Mouse (Mus musculus): Measurements from ENCODE around the gene Rsbn1l. TPM values are rescaled to one million over a fixed set of nuclear protein-coding genes. Genes with fewer than 3 reads are reported as not detected.
A peak's percentile ranks its signal among the peaks of the same experiment; 100 is the strongest.

Rsbn1l gene
- polyA plus RNA-seq, 1 experiment from 2014 or later = 5.6 TPM

DNA sequence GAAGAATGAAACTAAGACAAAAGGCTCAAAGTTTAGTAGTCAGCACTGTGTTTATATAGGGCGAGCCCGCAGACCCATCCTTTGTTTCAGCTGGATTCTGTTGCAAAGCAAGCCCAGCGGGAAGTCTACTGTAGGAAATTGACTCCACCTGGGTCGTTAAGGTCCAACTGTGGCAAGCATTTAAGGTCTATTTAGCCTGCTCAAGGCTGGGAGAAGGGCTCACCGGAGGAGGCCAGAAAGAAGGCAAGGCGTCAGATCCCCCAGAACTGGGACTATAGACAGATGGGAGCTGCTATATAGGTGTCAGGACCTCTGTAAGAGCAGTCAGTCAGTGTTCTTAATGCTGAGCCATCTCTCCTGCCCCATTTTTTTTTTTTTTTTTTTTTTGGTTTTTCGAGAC is 17.8 kb upstream of the Rsbn1l start:
- no peak for ATAC-seq (ENCODE audit: low FRiP score)

DNA sequence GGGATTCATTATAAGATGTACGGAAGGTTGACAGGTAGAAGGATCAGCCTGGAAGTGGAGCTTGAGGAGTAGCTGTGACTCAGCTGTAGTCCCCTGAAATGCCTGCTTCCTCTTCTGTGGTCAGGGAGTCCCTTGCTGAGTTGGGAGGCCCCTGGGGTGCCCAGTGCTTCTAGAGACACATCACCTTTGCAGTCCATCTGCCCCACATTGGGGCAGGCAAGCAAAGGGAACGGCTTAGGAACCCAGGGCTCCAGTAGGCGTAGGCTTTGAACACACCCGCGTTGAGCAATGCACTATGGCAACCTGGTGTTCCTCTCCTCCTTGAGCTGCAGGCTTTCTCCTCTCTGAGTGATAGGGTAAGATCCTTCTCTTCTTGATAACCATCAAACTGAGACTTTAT is 16.9 kb upstream of the Rsbn1l start:
- Histone ChIP-seq H3K27me3 (ENCODE audit: control insufficient read depth, insufficient read depth, low read length) (no peaks in the 10 kb centered on the region), H3K4me1 (replicated peaks; ENCODE audit: control insufficient read depth, insufficient read depth, low read length) (no peaks in the 10 kb centered on the region), H3K4me2 (replicated peaks) (no peak overlapping the region), H3K9me3 (ENCODE audit: control insufficient read depth, low read length) (no peaks in the 10 kb centered on the region), H3K27ac (no peak overlapping the region), H3K4me3 (replicated peaks; ENCODE audit: low read length) (no peak overlapping the region), H3K36me3 (replicated peaks; ENCODE audit: control insufficient read depth, insufficient read depth) (no peaks in the 10 kb centered on the region), H3K9ac (no peak overlapping the region)
- DNase-seq (ENCODE audit: low spot score) (no peak), ATAC-seq (ENCODE audit: low FRiP score) (no peak)
- WGBS = 55% methylated on average over 5 of the region's 5 CpGs

More for the DNA sequence above, 17.8 kb upstream of the Rsbn1l start:
- H3K4me3 ChIP-seq (replicated peaks; ENCODE audit: low read length) = no peak overlapping the region
- DNase-seq (ENCODE audit: low spot score) = no peak
- no peaks in the 10 kb centered on the region for H3K9me3 ChIP-seq (ENCODE audit: control insufficient read depth, low read length)
- no peak overlapping the region for H3K27ac ChIP-seq
- no peaks in the 10 kb centered on the region for H3K27me3 ChIP-seq (ENCODE audit: control insufficient read depth, insufficient read depth, low read length)
- H3K4me1 ChIP-seq (replicated peaks; ENCODE audit: control insufficient read depth, insufficient read depth, low read length) = no peaks in the 10 kb centered on the region
- H3K36me3 ChIP-seq (replicated peaks; ENCODE audit: control insufficient read depth, insufficient read depth) = no peaks in the 10 kb centered on the region
- no peak overlapping the region for H3K9ac ChIP-seq
- WGBS = 12% methylated on average over 6 of the region's 7 CpGs
- no peak overlapping the region for H3K4me2 ChIP-seq (replicated peaks)

GRCm38 (mm10) chr5:20968963-20969362 is 12.8 kb upstream of the Rsbn1l start:
- no peaks in the 10 kb centered on the region for H3K4me1 ChIP-seq (replicated peaks; ENCODE audit: control insufficient read depth, insufficient read depth, low read length)
- H3K36me3 ChIP-seq (replicated peaks; ENCODE audit: control insufficient read depth, insufficient read depth) = no peaks in the 10 kb centered on the region
- H3K27me3 ChIP-seq (ENCODE audit: control insufficient read depth, insufficient read depth, low read length) = no peaks in the 10 kb centered on the region
- no peak overlapping the region for H3K27ac ChIP-seq
- H3K9ac ChIP-seq = no peak overlapping the region
- 65% methylated on average over 9 of the region's 9 CpGs for WGBS
- DNase-seq (ENCODE audit: low spot score) = no peak
- no peaks in the 10 kb centered on the region for H3K9me3 ChIP-seq (ENCODE audit: control insufficient read depth, low read length)
- H3K4me2 ChIP-seq (replicated peaks) = no peak overlapping the region
- H3K4me3 ChIP-seq (replicated peaks; ENCODE audit: low read length) = no peak overlapping the region
- no peak for ATAC-seq (ENCODE audit: low FRiP score)

DNA sequence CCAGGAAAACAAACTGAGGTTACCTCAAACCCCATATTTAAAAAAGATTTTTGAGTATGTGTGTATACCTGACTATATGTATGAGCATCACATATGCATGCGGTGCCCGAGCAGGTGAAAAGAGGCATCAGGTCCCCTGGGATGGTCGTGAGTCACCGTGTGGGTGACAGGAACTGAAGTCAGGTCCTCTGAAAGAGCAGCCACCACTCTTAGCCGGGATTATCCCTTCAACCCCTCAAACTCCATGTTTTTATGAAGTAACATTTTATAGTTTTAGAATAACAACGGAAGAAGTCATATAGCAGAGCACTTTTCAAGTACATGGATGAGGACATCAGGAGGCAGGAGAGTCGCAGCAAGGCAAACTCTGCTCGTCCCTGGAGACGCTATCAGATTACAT is 12.3 kb upstream of the Rsbn1l start:
- Histone ChIP-seq H3K27me3 (ENCODE audit: control insufficient read depth, insufficient read depth, low read length) (no peaks in the 10 kb centered on the region), H3K9me3 (ENCODE audit: control insufficient read depth, low read length) (no peaks in the 10 kb centered on the region), H3K27ac (no peak overlapping the region), H3K4me1 (replicated peaks; ENCODE audit: control insufficient read depth, insufficient read depth, low read length) (no peaks in the 10 kb centered on the region), H3K4me3 (replicated peaks; ENCODE audit: low read length) (no peak overlapping the region), H3K9ac (no peak overlapping the region), H3K4me2 (replicated peaks) (no peak overlapping the region), H3K36me3 (replicated peaks; ENCODE audit: control insufficient read depth, insufficient read depth) (no peaks in the 10 kb centered on the region)
- no peak for ATAC-seq (ENCODE audit: low FRiP score)
- DNase-seq (ENCODE audit: low spot score) = no peak
- WGBS = 71% methylated on average over 9 of the region's 9 CpGs

DNA sequence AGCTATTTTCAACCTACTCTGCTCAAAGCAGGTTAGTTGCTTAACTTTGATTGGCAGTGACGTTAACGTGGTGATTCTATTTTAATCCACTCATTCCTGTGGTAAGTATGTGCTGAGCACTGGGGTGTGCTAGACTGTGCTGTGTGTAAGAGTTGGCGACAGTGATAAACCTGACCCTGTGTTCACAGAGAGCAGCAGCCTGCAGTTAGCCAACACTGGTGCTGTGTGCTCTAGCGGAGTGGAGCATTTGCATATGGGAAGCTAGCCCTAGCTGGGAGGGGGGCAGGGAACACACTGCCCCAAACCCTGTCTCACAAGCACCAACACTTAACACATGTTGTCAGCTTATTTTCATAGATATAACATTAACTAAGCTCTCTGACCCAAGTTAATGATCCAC is 11.7 kb upstream of the Rsbn1l start:
- no peaks in the 10 kb centered on the region for H3K9me3 ChIP-seq (ENCODE audit: control insufficient read depth, low read length)
- H3K4me1 ChIP-seq (replicated peaks; ENCODE audit: control insufficient read depth, insufficient read depth, low read length) = no peaks in the 10 kb centered on the region
- no peaks in the 10 kb centered on the region for H3K27me3 ChIP-seq (ENCODE audit: control insufficient read depth, insufficient read depth, low read length)
- no peak for DNase-seq (ENCODE audit: low spot score)
- H3K4me2 ChIP-seq (replicated peaks) = no peak overlapping the region
- no peaks in the 10 kb centered on the region for H3K36me3 ChIP-seq (replicated peaks; ENCODE audit: control insufficient read depth, insufficient read depth)
- H3K27ac ChIP-seq = no peak overlapping the region
- H3K9ac ChIP-seq = no peak overlapping the region
- peak; percentile 67; the same call in 1 of the 2 replicates for ATAC-seq (ENCODE audit: low FRiP score)
- H3K4me3 ChIP-seq (replicated peaks; ENCODE audit: low read length) = no peak overlapping the region
- WGBS = 33% methylated on average over 4 of the region's 4 CpGs

DNA sequence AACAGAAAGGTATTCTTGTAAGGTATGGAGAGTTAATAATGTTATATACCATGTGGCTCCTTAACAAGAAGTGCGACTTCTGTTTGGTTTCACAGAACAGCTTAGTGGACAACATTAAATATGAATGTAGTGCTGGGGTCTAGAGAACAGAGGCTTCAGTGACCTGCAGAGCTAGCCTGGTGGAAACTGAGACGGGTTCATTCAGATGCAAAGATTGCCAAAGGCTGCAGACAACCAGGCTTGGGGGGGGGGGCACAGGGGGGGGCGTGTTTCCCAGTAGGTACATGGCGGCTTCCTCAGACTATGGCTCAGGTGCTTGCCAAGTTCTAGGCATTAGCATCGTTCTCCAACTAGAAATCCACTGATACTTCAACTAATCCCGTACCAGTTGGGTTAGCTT is 8.2 kb upstream of the Rsbn1l start:
- no peak for ATAC-seq (ENCODE audit: low FRiP score)
- Histone ChIP-seq H3K36me3 (replicated peaks; ENCODE audit: control insufficient read depth, insufficient read depth) (no peaks in the 10 kb centered on the region), H3K4me1 (replicated peaks; ENCODE audit: control insufficient read depth, insufficient read depth, low read length) (no peaks in the 10 kb centered on the region), H3K27ac (no peak overlapping the region), H3K4me2 (replicated peaks) (no peak overlapping the region), H3K9me3 (ENCODE audit: control insufficient read depth, low read length) (no peaks in the 10 kb centered on the region), H3K9ac (no peak overlapping the region), H3K27me3 (ENCODE audit: control insufficient read depth, insufficient read depth, low read length) (no peaks in the 10 kb centered on the region), H3K4me3 (replicated peaks; ENCODE audit: low read length) (no peak overlapping the region)
- 73% methylated on average over 6 of the region's 6 CpGs for WGBS
- no peak for DNase-seq (ENCODE audit: low spot score)

GRCm38 (mm10) chr5:20963295-20963694 is 7.1 kb upstream of the Rsbn1l start:
- no peaks in the 10 kb centered on the region for H3K4me1 ChIP-seq (replicated peaks; ENCODE audit: control insufficient read depth, insufficient read depth, low read length)
- no peak overlapping the region for H3K27ac ChIP-seq
- ATAC-seq (ENCODE audit: low FRiP score) = no peak
- no peak overlapping the region for H3K9ac ChIP-seq
- no peaks in the 10 kb centered on the region for H3K9me3 ChIP-seq (ENCODE audit: control insufficient read depth, low read length)
- H3K36me3 ChIP-seq (replicated peaks; ENCODE audit: control insufficient read depth, insufficient read depth) = no peaks in the 10 kb centered on the region
- no peaks in the 10 kb centered on the region for H3K27me3 ChIP-seq (ENCODE audit: control insufficient read depth, insufficient read depth, low read length)
- WGBS = 76% methylated on average over 9 of the region's 9 CpGs
- no peak overlapping the region for H3K4me3 ChIP-seq (replicated peaks; ENCODE audit: low read length)
- DNase-seq (ENCODE audit: low spot score) = peak; percentile 41
- H3K4me2 ChIP-seq (replicated peaks) = no peak overlapping the region

GRCm38 (mm10) chr5:20960927-20961326 is 4.7 kb upstream of the Rsbn1l start:
- Histone ChIP-seq H3K27ac (no peak overlapping the region), H3K36me3 (replicated peaks; ENCODE audit: control insufficient read depth, insufficient read depth) (no peaks in the 10 kb centered on the region), H3K27me3 (ENCODE audit: control insufficient read depth, insufficient read depth, low read length) (no peaks in the 10 kb centered on the region), H3K4me3 (replicated peaks; ENCODE audit: low read length) (no peak overlapping the region), H3K9ac (no peak overlapping the region), H3K4me2 (replicated peaks) (no peak overlapping the region), H3K4me1 (replicated peaks; ENCODE audit: control insufficient read depth, insufficient read depth, low read length) (no peaks in the 10 kb centered on the region), H3K9me3 (ENCODE audit: control insufficient read depth, low read length) (peaks cover 6% of the 10 kb centered on the region; the same call in 1 of the 2 replicates)
- WGBS = 90% methylated on average over 2 of the region's 2 CpGs
- ATAC-seq (ENCODE audit: low FRiP score) (no peak), DNase-seq (ENCODE audit: low spot score) (no peak)

- no peak for ATAC-seq (ENCODE audit: low FRiP score)
- Histone ChIP-seq H3K9ac (no peak overlapping the region), H3K27ac (no peak overlapping the region), H3K4me3 (replicated peaks; ENCODE audit: low read length) (no peak overlapping the region), H3K9me3 (ENCODE audit: control insufficient read depth, low read length) (peaks cover 6% of the 10 kb centered on the region; the same call in 1 of the 2 replicates), H3K27me3 (ENCODE audit: control insufficient read depth, insufficient read depth, low read length) (no peaks in the 10 kb centered on the region), H3K4me2 (replicated peaks) (no peak overlapping the region), H3K4me1 (replicated peaks; ENCODE audit: control insufficient read depth, insufficient read depth, low read length) (no peaks in the 10 kb centered on the region), H3K36me3 (replicated peaks; ENCODE audit: control insufficient read depth, insufficient read depth) (no peaks in the 10 kb centered on the region)
- DNase-seq (ENCODE audit: low spot score) = no peak
- 81% methylated on average over 13 of the region's 13 CpGs for WGBS
Measured at GRCm38 (mm10) chr5:20955114-20955835, 923 bp downstream of the Rsbn1l start.

Measured in hindbrain, embryonic 14.5 days (tissue).